Mouse (Mus musculus): ENCODE data around the gene Ccnt1.

GRCm38 (mm10) chr15:98594193-98594592, 23.5 kb upstream of the Ccnt1 start:
- TF ChIP-seq CTCF (IDR thresholded peaks at IDR 0.05; ENCODE audit: borderline replicate concordance, control insufficient read depth, extremely low read depth, insufficient read depth, low read length, poor library complexity) (no peak), POLR2A (IDR thresholded peaks at IDR 0.05; ENCODE audit: control insufficient read depth, extremely low read depth, insufficient read depth, low read length, poor library complexity) (no peak)
